12 mouse cellular contexts compared by ENCODE assay signal in the genomic region with DNA sequence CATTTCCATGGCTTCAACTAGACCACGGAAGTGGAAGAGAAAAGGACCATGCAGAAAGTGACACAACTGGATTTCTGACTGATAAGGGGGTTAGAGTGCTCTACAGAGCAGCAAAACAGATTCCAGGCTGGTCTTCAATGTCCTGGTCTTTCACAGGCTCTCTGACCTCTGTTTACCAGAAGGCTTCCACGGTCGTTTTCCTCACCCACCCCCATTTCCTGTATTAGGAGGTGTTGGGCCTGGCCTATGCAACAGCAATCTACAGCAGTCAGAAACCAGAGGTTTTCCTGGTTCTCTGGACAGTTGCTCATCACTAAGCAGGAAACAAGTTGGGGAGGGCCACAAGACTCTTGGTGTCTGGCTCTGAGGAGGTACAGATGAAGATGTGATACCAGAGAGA.
DNase-seq lines count a peak whose midpoint lies in the region; ATAC-seq and TF ChIP-seq lines count a peak whose summit lies in the region.
"Had no signal": no experiment of that assay in that cellular context is flagged by ENCODE, and none has a peak within 500 bp of the region (broad histone marks: within the 10 kb centered on the region; RNA-seq: fewer than 3 reads in every experiment).

No protein-coding gene starts in this region.

- no peaks in the 10 kb centered on the region for H3K36me3 ChIP-seq in kidney, adult 2 months (ENCODE audit: control insufficient read depth, insufficient read depth, low read length)
- H3K36me3 ChIP-seq in ES-E14 (ENCODE audit: control insufficient read depth, insufficient read depth, low read length, poor library complexity, severe bottlenecking): no peaks in the 10 kb centered on the region; the same call in 1 of the 2 replicates
- H3K36me3 ChIP-seq: forebrain, embryonic 15.5 days had no signal

- no peak for TF ChIP-seq POLR2A in kidney, adult 2 months (IDR thresholded peaks at IDR 0.05; ENCODE audit: low read depth, low read length)
- TF ChIP-seq POLR2A in embryonic fibroblast, embryonic 13.5 days (IDR thresholded peaks at IDR 0.05; ENCODE audit: low read depth, low read length): no peak

- no peak for DNase-seq in kidney, adult 2 months
- no peak for DNase-seq in kidney, adult 11 months
- no peak for DNase-seq in ES-E14 (ENCODE audit: low read depth, low spot score)
- DNase-seq in thymus, postnatal 4 days: no peak
- DNase-seq in gastrocnemius, postnatal 25 days: no peak
- DNase-seq in thymus, postnatal 36 days: no peak
- DNase-seq: layer of hippocampus, adult 9-11 months; right cerebral cortex, postnatal 25 days; thymus, postnatal 14 days had no signal

- peak; percentile 35 for ATAC-seq in megakaryocyte, adult 5-6 weeks (ENCODE audit: poor library complexity, severe bottlenecking)
- ATAC-seq: forebrain, embryonic 15.5 days had no signal

- no peaks in the 10 kb centered on the region for H3K9me3 ChIP-seq in ES-E14 (ENCODE audit: control insufficient read depth, insufficient read depth, low read depth, low read length)
- H3K9me3 ChIP-seq: forebrain, embryonic 15.5 days had no signal

- TF ChIP-seq CTCF in kidney, adult 2 months (conservative IDR thresholded peaks at IDR 0.05; ENCODE audit: insufficient read depth, insufficient read length, low read depth, low read length): no peak
- TF ChIP-seq CTCF in embryonic fibroblast, embryonic 13.5 days (IDR thresholded peaks at IDR 0.05; ENCODE audit: borderline replicate concordance, insufficient read depth, low read length): no peak

- in situ Hi-C loops in ES-E14 (cut with MboI; ENCODE audit: low sequenced_read_pairs in 2 of 2, unreplicated experiment in 2 of 2): no loop called here

- peaks cover 15% of the 10 kb centered on the region; the same call in 1 of the 2 replicates for H3K4me1 ChIP-seq in kidney, adult 2 months (ENCODE audit: control insufficient read depth, insufficient read depth, low read length)
- peaks cover 13 to 25% of the 10 kb centered on the region in 2 experiments for H3K4me1 ChIP-seq in ES-E14 (ENCODE audit: control insufficient read depth in 2 of 2, insufficient read depth in 2 of 2, low read length in 2 of 2, poor library complexity in 1 of 2)
- peaks cover 4% of the 10 kb centered on the region; the same call in 1 of the 2 replicates for H3K4me1 ChIP-seq in embryonic fibroblast, embryonic 13.5 days (ENCODE audit: control insufficient read depth, insufficient read depth, low read length)

- H3K27ac ChIP-seq in kidney, adult 2 months (ENCODE audit: insufficient read depth, low read depth, low read length): peak overlapping the region; percentile 98; the same call in 1 of the 2 replicates
- peak overlapping the region; percentile 77 for H3K27ac ChIP-seq in ES-E14 (ENCODE audit: insufficient read depth, low read depth, low read length, poor library complexity, severe bottlenecking)
- H3K27ac ChIP-seq in embryonic fibroblast, embryonic 13.5 days (ENCODE audit: insufficient read depth, low read length): peak overlapping the region; percentile 74; the same call in 1 of the 2 replicates
- H3K27ac ChIP-seq: forebrain, embryonic 15.5 days had no signal

- H3K27me3 ChIP-seq in kidney, adult 2 months (replicated peaks; ENCODE audit: control insufficient read depth, insufficient read depth, low read length): no peaks in the 10 kb centered on the region
- H3K27me3 ChIP-seq: forebrain, embryonic 15.5 days had no signal

- WGBS in kidney, adult 2 months: 41% methylated on average over 3 of the region's 3 CpGs

- H3K9ac ChIP-seq in ES-E14 (ENCODE audit: insufficient read depth, low read depth, low read length, poor library complexity, severe bottlenecking): 0 out of 2 replicates have a peak overlapping the region, but pooled peaks have one; percentile 10
- H3K9ac ChIP-seq: forebrain, embryonic 15.5 days had no signal

- no peak overlapping the region for H3K4me3 ChIP-seq in kidney, adult 2 months (ENCODE audit: insufficient read depth, low read depth, low read length)
- H3K4me3 ChIP-seq in ES-E14 (ENCODE audit: insufficient read depth in 1 of 2, low read depth in 1 of 2, low read length in 2 of 2, poor library complexity in 1 of 2, severe bottlenecking in 1 of 2): no peak overlapping the region
- no peak overlapping the region for H3K4me3 ChIP-seq in embryonic fibroblast, embryonic 13.5 days (ENCODE audit: insufficient read depth, low read length)
- H3K4me3 ChIP-seq: forebrain, embryonic 15.5 days had no signal

TF ChIP-seq in ES-E14, 5 proteins besides CTCF, POLR2A, EP300 and RAD21:
- TF ChIP-seq CHD2 (IDR thresholded peaks at IDR 0.05; ENCODE audit: low read depth, low read length) (no peak), MAFK (IDR thresholded peaks at IDR 0.05; ENCODE audit: insufficient read depth, low read depth, low read length) (no peak), HCFC1 (IDR thresholded peaks at IDR 0.05; ENCODE audit: borderline replicate concordance, insufficient read depth, low read length) (no peak), ZNF384 (IDR thresholded peaks at IDR 0.05; ENCODE audit: low read depth, low read length) (no peak), ZC3H11A (IDR thresholded peaks at IDR 0.05; ENCODE audit: borderline replicate concordance, low read depth, low read length) (no peak)
